Mouse (Mus musculus) intestine, postnatal 0 days (tissue): ENCODE data around the gene Tnip2. TPM values are rescaled to one million over a fixed set of nuclear protein-coding genes. Genes with fewer than 3 reads are reported as not detected.

Source experiments
- ATAC-seq: fragments of 200-750 bp; cut with Nextera tagmentation; 2 replicates; pipeline ENCODE4 v1.8.0; 2017; ENCODE audit warnings: mild to moderate bottlenecking, moderate TSS enrichment, moderate library complexity
- H3K27ac ChIP-seq: fragments of 300-500 bp; sonication (generic); 2 replicates; pipeline ENCODE4 v1.5.1; 2014; ENCODE audit warnings: mild to moderate bottlenecking, low read depth, low read length, moderate library complexity
- H3K27me3 ChIP-seq: fragments of 300-500 bp; sonication (generic); replicated peaks from 2 replicates; pipeline ENCODE4 v1.6.1; 2014; ENCODE audit warnings: low read length, mixed read lengths; ENCODE audit not compliant: control insufficient read depth, insufficient read depth
- H3K36me3 ChIP-seq: fragments of 300-500 bp; sonication (generic); 2 replicates; pipeline ENCODE4 v1.6.1; 2014; ENCODE audit warnings: mild to moderate bottlenecking, moderate library complexity; ENCODE audit not compliant: control insufficient read depth, insufficient read depth
- H3K4me1 ChIP-seq: fragments of 300-500 bp; sonication (generic); replicated peaks from 2 replicates; pipeline ENCODE4 v1.6.1; 2014; ENCODE audit warnings: antibody characterized with exemption, low read length, mixed read lengths; ENCODE audit not compliant: control insufficient read depth, insufficient read depth
- H3K4me2 ChIP-seq: fragments of 300-500 bp; sonication (generic); replicated peaks from 2 replicates; pipeline ENCODE4 v1.6.1; 2014; ENCODE audit warnings: low read depth, mild to moderate bottlenecking, moderate library complexity
- H3K4me3 ChIP-seq: fragments of 300-500 bp; sonication (generic); 2 replicates; pipeline ENCODE4 v1.5.1; 2014; ENCODE audit warnings: low read depth, low read length
- H3K9ac ChIP-seq: fragments of 300-500 bp; sonication (generic); 2 replicates; pipeline ENCODE4 v1.6.1; 2014; ENCODE audit warnings: mild to moderate bottlenecking, low read depth, low read length
- H3K9me3 ChIP-seq: fragments of 300-500 bp; sonication (generic); 2 replicates; pipeline ENCODE4 v1.6.1; 2016; ENCODE audit warnings: mixed run types; ENCODE audit not compliant: control insufficient read depth
- CTCF ChIP-seq: sonication (generic); IDR thresholded peaks from 2 replicates; pipeline ENCODE4 v1.5.1; 2016; ENCODE audit warnings: low read depth, mild to moderate bottlenecking, control low read depth, antibody characterized with exemption, moderate library complexity
- WGBS: fragments of 180-500 bp; shearing (Covaris S2); extraction: QIAGEN DNeasy Blood & Tissue Kit; methylation state at CpG from one replicate; pipeline ENCODE4 v1.1.7; 2014; 5-methylcytosine and 5-hydroxymethylcytosine counted together
- polyA plus RNA-seq: library from polyadenylated mRNA; unstranded; fragments of >200 nt; fragmentation: Nextera tagmentation; extraction: Ambion mirVana; gene quantifications from 2 replicates; pipeline ENCODE4 v1.2.1, GENCODE M21; 2015

The Tnip2 gene
- polyA plus RNA-seq, 1 experiment from 2014 or later, result 8.9 TPM

DNA sequence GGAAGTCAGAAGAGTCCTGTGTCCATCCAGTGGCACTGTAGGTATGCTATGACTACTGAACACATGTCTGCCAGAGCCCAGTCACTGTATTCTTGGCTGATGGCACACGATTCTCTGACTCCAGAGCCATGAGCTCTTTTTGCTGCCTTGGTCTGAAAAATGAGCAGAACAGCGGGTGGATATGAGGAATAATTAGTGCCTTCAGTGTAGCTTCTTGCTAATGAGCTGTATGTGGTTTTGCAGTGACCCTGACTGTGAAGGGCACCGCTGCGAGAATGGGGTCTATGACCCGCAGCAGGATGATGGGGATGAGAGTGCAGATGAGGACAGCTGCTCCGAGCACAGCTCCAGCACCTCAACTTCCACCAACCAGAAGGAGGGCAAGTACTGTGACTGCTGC lies 52.0 kb downstream of the Tnip2 start:
- ATAC-seq, result no peak
- Histone ChIP-seq H3K4me3 (no peak overlapping the region), H3K9ac (no peak overlapping the region), H3K27me3 (no peaks in the 10 kb centered on the region), H3K36me3 (peaks cover 84% of the 10 kb centered on the region), H3K4me1 (no peaks in the 10 kb centered on the region), H3K9me3 (no peaks in the 10 kb centered on the region), H3K27ac (no peak overlapping the region; the same call in 1 of the 2 replicates), H3K4me2 (no peak overlapping the region)
- WGBS, result 94% methylated on average over 6 of the region's 6 CpGs
- no peak for TF ChIP-seq CTCF

DNA sequence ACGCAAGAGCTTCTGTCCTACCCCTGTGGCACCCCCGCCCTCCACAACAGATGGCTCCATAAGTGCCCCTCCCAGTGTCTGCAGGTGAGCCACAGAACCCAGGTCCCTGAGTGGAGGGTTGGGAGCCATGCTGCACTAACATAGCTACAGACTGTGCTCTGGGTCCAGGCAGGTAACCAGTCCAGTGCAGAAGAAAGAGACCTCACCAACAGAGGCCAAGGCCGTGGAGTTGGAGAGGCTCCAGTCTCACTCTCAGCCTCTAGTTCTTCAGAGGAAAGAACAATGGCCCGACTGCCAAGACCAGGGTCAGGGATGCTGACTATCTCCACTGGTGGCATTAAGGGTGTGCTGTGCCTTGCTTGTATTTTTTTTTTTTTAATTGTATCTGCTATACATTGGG lies 52.5 kb downstream of the Tnip2 start:
- Histone ChIP-seq H3K9ac (no peak overlapping the region), H3K27me3 (no peaks in the 10 kb centered on the region), H3K36me3 (peaks cover 79% of the 10 kb centered on the region), H3K27ac (no peak overlapping the region), H3K9me3 (no peaks in the 10 kb centered on the region), H3K4me1 (no peaks in the 10 kb centered on the region), H3K4me2 (no peak overlapping the region), H3K4me3 (no peak overlapping the region)
- no peak for ATAC-seq
- 96% methylated on average over 4 of the region's 4 CpGs for WGBS
- no peak for TF ChIP-seq CTCF

DNA sequence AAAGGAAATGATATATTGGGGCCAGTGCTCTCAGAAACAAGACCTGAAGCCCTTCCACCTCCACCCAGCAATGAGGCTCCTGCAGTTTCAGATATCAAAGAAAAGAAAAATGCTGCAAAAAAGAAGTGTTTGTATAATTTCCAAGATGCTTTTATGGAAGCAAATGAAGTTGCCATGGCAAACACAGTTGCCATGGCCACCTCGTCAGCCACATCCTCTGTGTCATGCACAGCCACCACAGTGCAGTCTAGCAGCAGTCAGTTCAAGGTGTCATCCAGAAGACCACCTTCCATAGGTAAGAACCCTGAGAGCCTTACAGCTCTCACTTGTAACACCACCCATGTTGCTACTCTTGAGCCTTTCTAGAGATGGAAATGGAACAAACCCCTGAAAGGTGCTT lies 54.8 kb downstream of the Tnip2 start:
- no peaks in the 10 kb centered on the region for H3K9me3 ChIP-seq
- H3K4me3 ChIP-seq, result no peak overlapping the region
- WGBS, result 90% methylated on average over 1 of the region's 1 CpGs
- no peak for TF ChIP-seq CTCF
- no peak overlapping the region for H3K4me2 ChIP-seq
- no peak for ATAC-seq
- no peaks in the 10 kb centered on the region for H3K27me3 ChIP-seq
- no peak overlapping the region; the same call in 1 of the 2 replicates for H3K27ac ChIP-seq
- peaks cover 63% of the 10 kb centered on the region for H3K36me3 ChIP-seq
- H3K9ac ChIP-seq, result no peak overlapping the region
- H3K4me1 ChIP-seq, result no peaks in the 10 kb centered on the region

DNA sequence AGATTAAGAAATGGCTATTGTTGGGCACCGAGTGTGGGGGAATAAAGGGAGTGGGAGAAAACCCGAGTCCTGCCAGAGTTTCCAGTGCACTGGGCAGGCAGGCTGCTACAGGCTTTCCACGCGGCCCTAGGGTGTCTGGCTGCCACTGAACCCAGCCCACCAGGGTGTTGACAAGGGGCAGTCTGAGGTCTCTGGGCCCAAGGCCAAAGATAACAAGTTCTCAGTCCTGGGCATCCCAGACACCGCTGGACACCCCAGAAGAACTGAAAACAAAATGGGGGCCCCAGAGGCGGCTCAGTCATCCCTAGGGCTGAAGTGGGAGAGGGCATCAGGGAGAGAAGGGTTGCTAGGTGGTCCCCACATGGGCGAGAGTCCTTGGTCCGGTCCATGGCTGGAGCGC lies 67.6 kb downstream of the Tnip2 start:
- Histone ChIP-seq H3K4me1 (no peaks in the 10 kb centered on the region), H3K4me3 (no peak overlapping the region), H3K27ac (no peak overlapping the region), H3K9ac (no peak overlapping the region), H3K36me3 (peaks cover 66% of the 10 kb centered on the region), H3K27me3 (no peaks in the 10 kb centered on the region), H3K9me3 (no peaks in the 10 kb centered on the region), H3K4me2 (no peak overlapping the region)
- WGBS, result 90% methylated on average over 9 of the region's 9 CpGs
- no peak for ATAC-seq
- no peak for TF ChIP-seq CTCF

Other genes starting within 250 kb of the Tnip2 start
- 0.05 and 0.07 TPM in 2 replicates for gene Zfyve28, start 225.5 kb downstream of the Tnip2 start, polyA plus RNA-seq
- gene Cfap99, start 225.4 kb downstream of the Tnip2 start, polyA plus RNA-seq, result not detected in 2 replicates
- 62.3 and 65.0 TPM in 2 replicates for gene Rnf4, start 177.7 kb downstream of the Tnip2 start, polyA plus RNA-seq
- 4.3 and 5.6 TPM in 2 replicates for gene Fam193a, start 144.1 kb downstream of the Tnip2 start, polyA plus RNA-seq
- 3.6 and 6.1 TPM in 2 replicates for gene Sh3bp2, start 11.8 kb upstream of the Tnip2 start, polyA plus RNA-seq
- gene Add1, start 59.7 kb upstream of the Tnip2 start, polyA plus RNA-seq, result 59.4 and 62.7 TPM in 2 replicates
- gene Mfsd10, start 123.2 kb upstream of the Tnip2 start, polyA plus RNA-seq, result 27.9 and 31.4 TPM in 2 replicates
- 12.5 and 13.8 TPM in 2 replicates for gene Nop14, start 146.2 kb upstream of the Tnip2 start, polyA plus RNA-seq
- 1.1 and 2.0 TPM in 2 replicates for gene Grk4, start 146.4 kb upstream of the Tnip2 start, polyA plus RNA-seq
- gene Htt, start 247.7 kb upstream of the Tnip2 start, polyA plus RNA-seq, result 3.7 and 4.3 TPM in 2 replicates